ENCODE assay signal across 8 mouse cellular contexts in genomic region chr15:103086672-103087069, GRCm38 (mm10).
DNase-seq lines count a peak whose midpoint lies in the region; ATAC-seq and TF ChIP-seq lines count a peak whose summit lies in the region.

No protein-coding gene starts in this region.

- H3K4me3 ChIP-seq in kidney, embryonic 15.5 days (replicated peaks), result peak overlapping the region; percentile 39
- no peak overlapping the region for H3K4me3 ChIP-seq in kidney, adult 2 months (ENCODE audit: insufficient read depth, low read depth, low read length)
- peak overlapping the region; percentile 30; the same call in 1 of the 2 replicates for H3K4me3 ChIP-seq in embryonic facial prominence, embryonic 14.5 days (ENCODE audit: low read depth, low read length)
- H3K4me3 ChIP-seq in intestine, embryonic 14.5 days (ENCODE audit: low read depth, low read length), result no peak overlapping the region
- peak overlapping the region; percentile 30; the same call in 1 of the 2 replicates for H3K4me3 ChIP-seq in midbrain, postnatal 0 days (ENCODE audit: low read depth, low read length)
- H3K4me3 ChIP-seq in lung, adult 2 months (replicated peaks; ENCODE audit: extremely low read depth, low read depth, low read length), result no peak overlapping the region

- TF ChIP-seq CTCF in kidney, adult 2 months (conservative IDR thresholded peaks at IDR 0.05; ENCODE audit: insufficient read depth, insufficient read length, low read depth, low read length), result no peak
- no peak for TF ChIP-seq CTCF in midbrain, postnatal 0 days (IDR thresholded peaks at IDR 0.05)
- no peak for TF ChIP-seq CTCF in lung, adult 2 months (IDR thresholded peaks at IDR 0.05; ENCODE audit: insufficient read depth, low read length)

- ATAC-seq in kidney, embryonic 15.5 days (replicated peaks; ENCODE audit: low FRiP score), result no peak
- no peak for ATAC-seq in embryonic facial prominence, embryonic 14.5 days (ENCODE audit: low read depth)
- no peak for ATAC-seq in intestine, embryonic 14.5 days (replicated peaks; ENCODE audit: low FRiP score, low TSS enrichment, low read depth)
- no peak for ATAC-seq in midbrain, postnatal 0 days (ENCODE audit: low FRiP score)

- H3K9me3 ChIP-seq in kidney, embryonic 15.5 days (replicated peaks), result no peaks in the 10 kb centered on the region
- H3K9me3 ChIP-seq in embryonic facial prominence, embryonic 14.5 days (ENCODE audit: control insufficient read depth, low read length), result no peaks in the 10 kb centered on the region
- H3K9me3 ChIP-seq in intestine, embryonic 14.5 days (ENCODE audit: control insufficient read depth, low read length), result no peaks in the 10 kb centered on the region
- no peaks in the 10 kb centered on the region for H3K9me3 ChIP-seq in midbrain, postnatal 0 days (ENCODE audit: low read length)

- peaks cover 47% of the 10 kb centered on the region for H3K4me1 ChIP-seq in kidney, embryonic 15.5 days
- H3K4me1 ChIP-seq in kidney, adult 2 months (ENCODE audit: control insufficient read depth, insufficient read depth, low read length), result peaks cover 15% of the 10 kb centered on the region; the same call in 1 of the 2 replicates
- H3K4me1 ChIP-seq in embryonic facial prominence, embryonic 14.5 days (ENCODE audit: control insufficient read depth, insufficient read depth, low read length), result peaks cover 21% of the 10 kb centered on the region
- peaks cover 26% of the 10 kb centered on the region for H3K4me1 ChIP-seq in intestine, embryonic 14.5 days (replicated peaks; ENCODE audit: control insufficient read depth, insufficient read depth, low read length)
- H3K4me1 ChIP-seq in midbrain, postnatal 0 days (ENCODE audit: insufficient read depth, low read length), result peaks cover 8% of the 10 kb centered on the region; the same call in 1 of the 2 replicates
- H3K4me1 ChIP-seq in lung, adult 2 months (ENCODE audit: control insufficient read depth, insufficient read depth, low read length), result no peaks in the 10 kb centered on the region

- no peaks in the 10 kb centered on the region for H3K36me3 ChIP-seq in kidney, embryonic 15.5 days
- no peaks in the 10 kb centered on the region for H3K36me3 ChIP-seq in kidney, adult 2 months (ENCODE audit: control insufficient read depth, insufficient read depth, low read length)
- H3K36me3 ChIP-seq in embryonic facial prominence, embryonic 14.5 days (ENCODE audit: control insufficient read depth, insufficient read depth, low read length), result no peaks in the 10 kb centered on the region
- no peaks in the 10 kb centered on the region for H3K36me3 ChIP-seq in intestine, embryonic 14.5 days (ENCODE audit: control insufficient read depth, insufficient read depth, low read length)
- no peaks in the 10 kb centered on the region for H3K36me3 ChIP-seq in midbrain, postnatal 0 days (ENCODE audit: insufficient read depth, low read length)

- peak overlapping the region; percentile 69 for H3K4me2 ChIP-seq in kidney, embryonic 15.5 days
- H3K4me2 ChIP-seq in embryonic facial prominence, embryonic 14.5 days (ENCODE audit: low read depth, low read length), result peak overlapping the region; percentile 54
- H3K4me2 ChIP-seq in intestine, embryonic 14.5 days (ENCODE audit: low read length), result peak overlapping the region; percentile 61
- H3K4me2 ChIP-seq in midbrain, postnatal 0 days (ENCODE audit: low read depth, low read length, poor library complexity, severe bottlenecking), result peak overlapping the region; percentile 58

- no peak for DNase-seq in kidney, adult 2 months
- DNase-seq in embryonic facial prominence, embryonic 14.5 days (ENCODE audit: low spot score), result no peak
- DNase-seq in intestine, embryonic 14.5 days (ENCODE audit: low spot score), result no peak
- no peak for DNase-seq in midbrain, postnatal 0 days (ENCODE audit: low spot score)
- no peak for DNase-seq in adrenal gland, postnatal 36 days
- DNase-seq in embryo, embryonic 11 days, result no peak
- DNase-seq in lung, adult 2 months, result no peak

- 22% methylated on average over 15 of the region's 15 CpGs for WGBS in kidney, embryonic 15.5 days
- 60% methylated on average over 15 of the region's 15 CpGs for WGBS in kidney, adult 2 months
- WGBS in embryonic facial prominence, embryonic 14.5 days, result 12% methylated on average over 15 of the region's 15 CpGs
- WGBS in intestine, embryonic 14.5 days, result 25% methylated on average over 15 of the region's 15 CpGs
- WGBS in midbrain, postnatal 0 days, result 11% methylated on average over 15 of the region's 15 CpGs
- WGBS in lung, adult 2 months, result 17% methylated on average over 15 of the region's 15 CpGs

- TF ChIP-seq POLR2A in kidney, adult 2 months (IDR thresholded peaks at IDR 0.05; ENCODE audit: low read depth, low read length), result no peak
- no peak for TF ChIP-seq POLR2A in lung, adult 2 months (IDR thresholded peaks at IDR 0.05; ENCODE audit: borderline replicate concordance, extremely low read depth, low read depth, low read length)

- H3K27me3 ChIP-seq in kidney, embryonic 15.5 days, result peaks cover 76% of the 10 kb centered on the region
- H3K27me3 ChIP-seq in kidney, adult 2 months (replicated peaks; ENCODE audit: control insufficient read depth, insufficient read depth, low read length), result no peaks in the 10 kb centered on the region
- peaks cover 91% of the 10 kb centered on the region for H3K27me3 ChIP-seq in embryonic facial prominence, embryonic 14.5 days (replicated peaks; ENCODE audit: control insufficient read depth, insufficient read depth, low read length)
- peaks cover 48% of the 10 kb centered on the region for H3K27me3 ChIP-seq in intestine, embryonic 14.5 days (replicated peaks; ENCODE audit: control insufficient read depth, insufficient read depth, low read length)
- peaks cover 55% of the 10 kb centered on the region for H3K27me3 ChIP-seq in midbrain, postnatal 0 days (ENCODE audit: insufficient read depth, low read length)

- H3K9ac ChIP-seq in kidney, embryonic 15.5 days, result peak overlapping the region; percentile 47; the same call in 1 of the 2 replicates
- no peak overlapping the region for H3K9ac ChIP-seq in embryonic facial prominence, embryonic 14.5 days (ENCODE audit: low read depth, low read length)
- no peak overlapping the region for H3K9ac ChIP-seq in intestine, embryonic 14.5 days (ENCODE audit: low read length)
- 0 out of 2 replicates have a peak overlapping the region, but pooled peaks have one; percentile 39 for H3K9ac ChIP-seq in midbrain, postnatal 0 days (replicated peaks; ENCODE audit: low read length, poor library complexity, severe bottlenecking)

- no peak overlapping the region for H3K27ac ChIP-seq in kidney, embryonic 15.5 days
- no peak overlapping the region for H3K27ac ChIP-seq in kidney, adult 2 months (ENCODE audit: insufficient read depth, low read depth, low read length)
- no peak overlapping the region for H3K27ac ChIP-seq in embryonic facial prominence, embryonic 14.5 days (replicated peaks; ENCODE audit: low read depth, low read length)
- no peak overlapping the region for H3K27ac ChIP-seq in intestine, embryonic 14.5 days (ENCODE audit: low read depth)
- no peak overlapping the region for H3K27ac ChIP-seq in midbrain, postnatal 0 days (ENCODE audit: low read depth, low read length)

Comparison
In these comparisons a context has a peak if more than half of its experiments do, and no peak if none do; other contexts are left out.
1. H3K4me3 ChIP-seq: peak in kidney, embryonic 15.5 days (single experiment), embryonic facial prominence, embryonic 14.5 days (single experiment) and midbrain, postnatal 0 days (single experiment); none in kidney, adult 2 months (single experiment), intestine, embryonic 14.5 days (single experiment) and lung, adult 2 months (single experiment).
2. H3K9ac ChIP-seq: peak in kidney, embryonic 15.5 days (single experiment) and midbrain, postnatal 0 days (single experiment); none in embryonic facial prominence, embryonic 14.5 days (single experiment) and intestine, embryonic 14.5 days (single experiment).
3. Peak in every context shown above with its lines, with median percentiles within 50 percentile points of each other: H3K4me2 ChIP-seq.